Mouse (Mus musculus) ES-Bruce4 (cell line): ENCODE data around the gene Arntl2. TPM values are rescaled to one million over a fixed set of nuclear protein-coding genes. Genes with fewer than 3 reads are reported as not detected.

ENCODE experiments used
- H3K27ac ChIP-seq: 2 replicates; pipeline ENCODE4 v1.5.1; 2012; ENCODE audit warnings: low read length, inconsistent platforms; ENCODE audit not compliant: insufficient read depth
- H3K27me3 ChIP-seq: 2 replicates; pipeline ENCODE4 v1.6.1; 2012; ENCODE audit warnings: mild to moderate bottlenecking, low read length, inconsistent platforms; ENCODE audit not compliant: control insufficient read depth, poor library complexity, insufficient read depth, severe bottlenecking
- H3K36me3 ChIP-seq: 2 replicates; pipeline ENCODE4 v1.6.1; 2012; ENCODE audit warnings: inconsistent platforms, mild to moderate bottlenecking, low read length, moderate library complexity; ENCODE audit not compliant: control insufficient read depth, poor library complexity, insufficient read depth, severe bottlenecking
- H3K4me1 ChIP-seq: one replicate; pipeline ENCODE4 v1.8.1; 2011; ENCODE audit warnings: low read length; ENCODE audit not compliant: control insufficient read depth, insufficient read depth
- H3K4me3 ChIP-seq: 2 replicates; pipeline ENCODE4 v1.5.1; 2011; ENCODE audit warnings: low read depth, mild to moderate bottlenecking, low read length
- H3K9ac ChIP-seq: 2 replicates; pipeline ENCODE4 v1.6.1; 2012; ENCODE audit warnings: low read depth, mild to moderate bottlenecking, inconsistent platforms; ENCODE audit not compliant: poor library complexity, severe bottlenecking
- H3K9me3 ChIP-seq: replicated peaks from 2 replicates; pipeline ENCODE4 v1.6.1; 2012; ENCODE audit warnings: mild to moderate bottlenecking, low read length, inconsistent platforms; ENCODE audit not compliant: control insufficient read depth, poor library complexity, insufficient read depth, severe bottlenecking
- CTCF ChIP-seq: IDR thresholded peaks from one replicate; pipeline ENCODE4 v1.8.1; 2011; ENCODE audit warnings: low read depth, low read length
- EP300 ChIP-seq: IDR thresholded peaks from 2 replicates; pipeline ENCODE4 v1.6.1; 2011; ENCODE audit warnings: low read depth, low read length; ENCODE audit not compliant: insufficient read depth
- POLR2A ChIP-seq: IDR thresholded peaks from one replicate; pipeline ENCODE4 v1.8.1; 2011; ENCODE audit warnings: low read length; ENCODE audit not compliant: insufficient read depth
- polyA plus RNA-seq: library from polyadenylated mRNA; stranded (reverse); fragments of >200 nt; gene quantifications from 2 replicates; pipeline ENCODE4 v1.2.4, GENCODE M21; 2011; ENCODE audit warnings: low read depth; ENCODE audit not compliant: missing spikeins, insufficient read depth, insufficient read length

The Arntl2 gene
- polyA plus RNA-seq, 1 experiment, result 18.6 TPM

GRCm38 (mm10) chr6:146877425-146878045 lies 81.7 kb downstream of the Arntl2 start:
- no peak for TF ChIP-seq CTCF
- TF ChIP-seq POLR2A, result no peak
- no peak for TF ChIP-seq EP300

DNA sequence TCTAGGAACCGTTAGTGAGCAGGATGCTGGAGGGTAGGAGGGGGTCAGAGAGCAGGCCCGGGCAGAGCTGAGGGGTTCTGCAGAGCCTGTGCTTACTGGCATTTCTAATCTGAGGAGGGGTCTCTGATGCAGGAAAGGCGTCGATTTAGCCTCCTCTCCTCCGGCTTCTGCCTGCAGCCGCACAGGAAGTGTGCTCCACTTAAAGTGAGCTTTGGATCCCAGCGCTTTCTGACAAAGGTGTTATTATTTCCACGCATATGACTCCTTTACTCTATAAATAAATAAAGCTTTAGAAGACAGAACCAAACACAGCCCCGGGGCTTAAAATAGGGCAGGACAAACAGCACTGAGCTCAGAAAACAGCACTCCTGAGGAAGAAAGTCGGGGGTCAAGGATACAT lies 83.1 kb downstream of the Arntl2 start:
- Histone ChIP-seq H3K4me3 (no peak overlapping the region), H3K9ac (no peak overlapping the region), H3K27ac (no peak overlapping the region), H3K27me3 (no peaks in the 10 kb centered on the region), H3K9me3 (peaks cover 6% of the 10 kb centered on the region), H3K36me3 (no peaks in the 10 kb centered on the region), H3K4me1 (no peaks in the 10 kb centered on the region)
- TF ChIP-seq POLR2A, result no peak
- TF ChIP-seq EP300, result no peak
- no peak for TF ChIP-seq CTCF

More at GRCm38 (mm10) chr6:146877425-146878045, 81.7 kb downstream of the Arntl2 start:
- Histone ChIP-seq H3K9me3 (peaks cover 6% of the 10 kb centered on the region), H3K27ac (no peak overlapping the region), H3K4me1 (no peaks in the 10 kb centered on the region), H3K27me3 (no peaks in the 10 kb centered on the region), H3K9ac (no peak overlapping the region), H3K36me3 (no peaks in the 10 kb centered on the region), H3K4me3 (no peak overlapping the region)

GRCm38 (mm10) chr6:146879856-146880255 lies 84.0 kb downstream of the Arntl2 start:
- Histone ChIP-seq H3K9me3 (peaks cover 6% of the 10 kb centered on the region), H3K27me3 (no peaks in the 10 kb centered on the region), H3K9ac (no peak overlapping the region), H3K4me3 (no peak overlapping the region), H3K36me3 (no peaks in the 10 kb centered on the region), H3K4me1 (no peaks in the 10 kb centered on the region), H3K27ac (no peak overlapping the region)
- no peak for TF ChIP-seq POLR2A
- no peak for TF ChIP-seq EP300
- TF ChIP-seq CTCF, result no peak

- Histone ChIP-seq H3K9me3 (peaks cover 6% of the 10 kb centered on the region), H3K27me3 (no peaks in the 10 kb centered on the region), H3K9ac (no peak overlapping the region), H3K4me3 (no peak overlapping the region), H3K4me1 (no peaks in the 10 kb centered on the region), H3K36me3 (no peaks in the 10 kb centered on the region), H3K27ac (no peak overlapping the region)
- TF ChIP-seq EP300 (no peak), CTCF (no peak), POLR2A (no peak)
These were observed 84.4 kb downstream of the Arntl2 start for GRCm38 (mm10) chr6:146880296-146880695.

DNA sequence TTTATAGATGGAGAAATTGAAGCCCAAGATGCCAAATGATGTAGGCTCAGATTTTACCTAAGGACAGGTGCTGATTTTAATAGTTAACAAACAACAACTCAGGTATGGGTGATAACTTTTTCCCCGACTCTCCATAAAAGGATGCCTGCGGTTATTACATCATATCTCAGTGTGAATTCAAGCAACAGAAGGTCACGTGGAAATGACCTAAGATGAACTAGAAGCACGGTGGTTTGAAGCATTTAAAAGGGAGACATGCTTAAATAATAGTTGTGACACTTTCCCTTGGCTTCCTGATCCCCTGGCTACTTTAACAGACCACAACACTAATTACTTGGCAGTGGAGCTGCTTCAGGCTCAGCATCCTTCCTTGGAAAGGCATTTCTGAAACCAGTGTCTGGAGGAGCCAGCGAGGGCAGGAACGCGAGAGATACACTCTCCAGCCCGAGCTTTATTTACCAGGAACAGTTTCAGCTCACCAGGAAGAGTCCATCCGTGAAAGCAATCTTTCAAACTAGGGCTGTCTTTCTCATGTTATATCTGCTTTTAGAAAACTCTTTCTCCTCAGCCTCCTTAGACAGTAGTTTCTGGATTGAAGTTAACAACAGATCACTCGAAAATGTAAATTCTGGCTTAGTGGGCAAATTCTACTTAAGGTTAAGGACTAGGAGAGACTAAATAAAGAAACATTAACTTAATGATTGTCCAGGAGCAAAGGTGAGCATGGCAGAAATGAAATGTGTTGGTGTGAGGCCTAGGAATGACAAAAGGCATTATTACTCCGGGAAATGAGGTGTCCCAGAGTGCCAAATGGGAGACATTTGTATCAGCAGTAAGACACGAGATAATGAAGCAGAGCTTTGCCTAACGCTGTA lies 86.3 kb downstream of the Arntl2 start:
- no peak overlapping the region for H3K4me3 ChIP-seq
- no peak overlapping the region for H3K27ac ChIP-seq
- peaks cover under 1% of the 10 kb centered on the region for H3K9me3 ChIP-seq
- peaks cover 3% of the 10 kb centered on the region for H3K4me1 ChIP-seq
- H3K27me3 ChIP-seq, result no peaks in the 10 kb centered on the region
- H3K36me3 ChIP-seq, result no peaks in the 10 kb centered on the region
- no peak overlapping the region for H3K9ac ChIP-seq
- TF ChIP-seq EP300 (no peak), CTCF (no peak), POLR2A (no peak)

Other genes with a start within 250 kb of the Arntl2 start
- 56.7 and 71.5 TPM in 2 replicates for gene Fgfr1op2, start 218.9 kb upstream of the Arntl2 start, polyA plus RNA-seq
- gene Ints13, start 218.2 kb upstream of the Arntl2 start, polyA plus RNA-seq, result 106 and 118 TPM in 2 replicates
- 81.7 and 92.1 TPM in 2 replicates for gene Med21, start 153.5 kb upstream of the Arntl2 start, polyA plus RNA-seq
- 39.1 and 46.1 TPM in 2 replicates for gene Tm7sf3, start 153.2 kb upstream of the Arntl2 start, polyA plus RNA-seq
- 19.7 and 20.3 TPM in 2 replicates for gene Stk38l, start 71.1 kb upstream of the Arntl2 start, polyA plus RNA-seq
- not detected in 2 replicates for gene Smco2, start 54.0 kb downstream of the Arntl2 start, polyA plus RNA-seq
- gene Ppfibp1, start 92.4 kb downstream of the Arntl2 start, polyA plus RNA-seq, result 66.1 and 66.6 TPM in 2 replicates
- gene 1700034J05Rik, start 158.4 kb downstream of the Arntl2 start, polyA plus RNA-seq, result not detected in 2 replicates
- gene Rep15, start 236.5 kb downstream of the Arntl2 start, polyA plus RNA-seq, result 0.53 and 0.72 TPM in 2 replicates
- gene Mrps35, start 246.7 kb downstream of the Arntl2 start, polyA plus RNA-seq, result 87.6 and 102 TPM in 2 replicates